Mouse (Mus musculus): Measurements from ENCODE around the gene Agbl1.

GRCm38 (mm10) chr7:76560564-76561258 lies 331.0 kb downstream of the Agbl1 start:
- TF ChIP-seq POLR2A (IDR thresholded peaks at IDR 0.05; ENCODE audit: low read depth, low read length) (no peak), CTCF (conservative IDR thresholded peaks at IDR 0.05; ENCODE audit: insufficient read depth, insufficient read length, low read depth, low read length) (no peak)

Measured in kidney, adult 2 months (tissue).